Mouse (Mus musculus) forebrain, embryonic 16.5 days (tissue): ENCODE measurements around the gene Tmem128. TPM values are rescaled to one million over a fixed set of nuclear protein-coding genes. Genes with fewer than 3 reads are reported as not detected.

ENCODE experiments used
- ATAC-seq: fragments of 200-750 bp; cut with Nextera tagmentation; 2 replicates; pipeline ENCODE4 v1.8.0; 2017; ENCODE audit warnings: mild to moderate bottlenecking, moderate library complexity
- H3K27ac ChIP-seq: fragments of 300-500 bp; sonication (generic); 2 replicates; pipeline ENCODE4 v1.5.1; 2014; ENCODE audit warnings: low read length, control low read depth
- H3K27me3 ChIP-seq: fragments of 300-500 bp; sonication (generic); replicated peaks from 2 replicates; pipeline ENCODE4 v1.6.1; 2014; ENCODE audit warnings: low read length; ENCODE audit not compliant: control insufficient read depth, insufficient read depth
- H3K36me3 ChIP-seq: fragments of 300-500 bp; sonication (generic); 2 replicates; pipeline ENCODE4 v1.6.1; 2014; ENCODE audit not compliant: control insufficient read depth, insufficient read depth
- H3K4me1 ChIP-seq: fragments of 300-500 bp; sonication (generic); replicated peaks from 2 replicates; pipeline ENCODE4 v1.6.1; 2014; ENCODE audit warnings: low read length; ENCODE audit not compliant: control insufficient read depth, insufficient read depth
- H3K4me2 ChIP-seq: fragments of 300-500 bp; sonication (generic); 2 replicates; pipeline ENCODE4 v1.6.1; 2014; ENCODE audit warnings: mild to moderate bottlenecking, low read length, control low read depth
- H3K4me3 ChIP-seq: fragments of 300-500 bp; sonication (generic); replicated peaks from 2 replicates; pipeline ENCODE4 v1.5.1; 2014; ENCODE audit warnings: mild to moderate bottlenecking, low read length, control low read depth
- H3K9ac ChIP-seq: fragments of 300-500 bp; sonication (generic); replicated peaks from 2 replicates; pipeline ENCODE4 v1.6.1; 2014; ENCODE audit warnings: low read depth, low read length, control low read depth
- H3K9me3 ChIP-seq: fragments of 300-500 bp; sonication (generic); 2 replicates; pipeline ENCODE4 v1.6.1; 2016; ENCODE audit warnings: low read length; ENCODE audit not compliant: control insufficient read depth
- WGBS: fragments of 180-500 bp; shearing (Covaris S2); extraction: QIAGEN DNeasy Blood & Tissue Kit; methylation state at CpG from one replicate; pipeline ENCODE4 v1.1.7; 2014; 5-methylcytosine and 5-hydroxymethylcytosine counted together
- polyA plus RNA-seq: library from polyadenylated mRNA; unstranded; fragments of >200 nt; fragmentation: Nextera tagmentation; extraction: Ambion mirVana; gene quantifications from 2 replicates; pipeline ENCODE4 v1.2.1, GENCODE M21; 2015

Tmem128 gene
- polyA plus RNA-seq = 88.5 and 94.4 TPM in 2 replicates

DNA sequence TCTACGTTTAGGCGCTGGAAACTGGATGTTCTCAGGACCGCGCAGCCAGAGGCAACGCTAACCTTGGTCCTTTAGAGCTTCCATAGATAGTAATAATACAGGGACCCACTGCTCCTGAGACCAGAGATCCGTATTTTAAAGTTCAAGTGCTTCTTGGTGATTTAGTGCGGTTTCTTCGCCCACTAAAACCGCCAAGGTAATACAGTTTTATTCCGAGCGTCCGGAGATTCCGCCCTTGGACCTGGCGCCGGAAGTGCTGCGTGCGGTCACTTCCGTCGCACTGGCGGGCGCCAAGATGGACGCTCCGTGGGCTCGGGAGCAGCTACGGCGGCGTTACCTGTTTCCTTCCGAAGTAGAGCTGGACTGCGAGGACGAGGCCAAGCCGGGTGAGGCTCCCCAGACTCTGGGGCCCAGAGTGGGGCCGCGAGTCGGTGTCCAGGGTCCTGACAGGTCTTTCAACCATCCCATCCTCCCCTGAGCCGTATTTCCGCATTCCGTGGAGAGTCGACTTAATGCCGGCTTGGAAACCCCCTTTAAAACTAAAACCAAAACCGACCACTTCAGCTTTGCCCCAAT is at the start of gene Tmem128:
Tmem128 (plus strand) TSS at position 79 of the 576 bp plus-strand sequence.
- Histone ChIP-seq H3K4me2 (peak within 1 kb of the TSS; percentile 96), H3K9ac (peak within 1 kb of the TSS; percentile 89), H3K27ac (peak within 1 kb of the TSS; percentile 74), H3K36me3 (peaks cover 22% of the 10 kb centered on the region), H3K9me3 (no peaks in the 10 kb centered on the region), H3K4me3 (peak within 1 kb of the TSS; percentile 96), H3K4me1 (peaks cover 5% of the 10 kb centered on the region), H3K27me3 (no peaks in the 10 kb centered on the region)
- under 1% methylated on average over 40 of the region's 40 CpGs for WGBS
- peak; percentile 81 for ATAC-seq

DNA sequence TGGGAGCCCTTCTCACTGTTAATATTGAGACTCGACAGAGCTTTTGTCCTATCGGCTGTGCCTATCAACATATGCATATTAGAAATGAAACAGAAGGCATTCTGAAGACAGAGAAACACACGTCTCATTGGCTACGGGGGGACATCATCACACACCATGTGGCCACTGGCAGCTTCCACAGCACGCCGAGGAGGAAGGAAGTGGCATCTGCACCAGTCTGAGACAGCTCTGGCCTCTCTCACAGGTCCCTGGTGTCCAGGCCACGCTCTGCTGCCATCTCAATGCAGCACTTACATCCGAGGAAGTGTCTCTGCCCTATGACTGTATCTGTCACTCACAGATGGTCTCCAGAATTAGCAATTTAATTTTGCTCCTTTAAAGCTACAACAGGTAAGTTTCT is 48.3 kb upstream of the Tmem128 start:
- H3K27ac ChIP-seq = no peak overlapping the region
- no peaks in the 10 kb centered on the region for H3K27me3 ChIP-seq
- no peak overlapping the region for H3K4me3 ChIP-seq
- peaks cover 5% of the 10 kb centered on the region for H3K4me1 ChIP-seq
- no peak for ATAC-seq
- H3K4me2 ChIP-seq = no peak overlapping the region
- peaks cover 18% of the 10 kb centered on the region for H3K36me3 ChIP-seq
- 89% methylated on average over 8 of the region's 8 CpGs for WGBS
- H3K9me3 ChIP-seq = no peaks in the 10 kb centered on the region
- H3K9ac ChIP-seq = no peak overlapping the region

DNA sequence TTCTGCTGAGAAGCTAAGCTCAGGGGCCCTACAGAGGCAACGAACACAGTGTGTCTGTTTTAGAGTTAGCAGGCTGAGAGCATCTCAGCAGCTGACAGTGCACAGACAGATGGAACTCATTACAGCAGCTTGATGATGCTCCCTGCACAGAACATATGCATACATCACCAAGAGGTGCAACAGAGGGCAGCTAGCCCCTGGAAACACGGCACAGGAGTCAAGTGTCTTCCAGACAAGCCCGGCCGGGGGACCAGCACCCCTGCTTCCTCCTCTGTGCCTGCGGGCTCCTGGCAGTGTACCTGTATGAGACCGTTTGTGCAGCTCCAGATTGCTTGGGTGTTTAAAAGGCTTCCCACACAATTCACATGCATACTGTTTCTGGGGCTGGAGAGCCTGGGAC is 47.0 kb upstream of the Tmem128 start:
- WGBS = 92% methylated on average over 6 of the region's 6 CpGs
- H3K4me2 ChIP-seq = no peak overlapping the region
- H3K36me3 ChIP-seq = peaks cover 18% of the 10 kb centered on the region
- H3K9me3 ChIP-seq = no peaks in the 10 kb centered on the region
- no peaks in the 10 kb centered on the region for H3K27me3 ChIP-seq
- no peak overlapping the region for H3K27ac ChIP-seq
- no peak overlapping the region for H3K4me3 ChIP-seq
- H3K4me1 ChIP-seq = no peaks in the 10 kb centered on the region
- ATAC-seq = no peak
- H3K9ac ChIP-seq = no peak overlapping the region

DNA sequence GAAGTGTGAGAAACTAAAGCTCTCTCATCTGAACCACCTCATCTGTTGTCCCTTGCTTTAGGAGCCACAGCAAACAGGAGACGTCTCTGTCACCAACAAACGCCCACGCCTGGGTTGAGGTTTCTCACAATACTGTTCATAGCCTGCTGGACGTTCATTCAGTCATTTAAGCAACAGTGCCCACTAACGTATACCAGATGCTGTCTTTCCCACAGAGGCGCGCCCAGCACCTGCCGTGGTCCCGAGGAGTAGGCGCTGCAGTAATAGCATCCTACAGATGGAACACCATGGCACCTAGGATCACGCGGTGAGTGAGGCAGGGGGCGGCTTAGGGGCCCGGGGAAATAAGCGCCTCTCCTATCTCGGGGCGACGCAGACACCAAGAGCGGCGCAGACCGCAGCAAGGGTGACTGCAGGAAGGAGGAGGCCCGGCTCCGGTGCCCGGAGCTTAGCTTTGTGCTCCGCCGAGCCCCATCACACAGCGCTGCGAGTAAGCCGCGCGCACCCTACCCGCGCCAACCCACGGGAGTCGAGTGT is 40.1 kb upstream of the Tmem128 start:
- no peaks in the 10 kb centered on the region for H3K9me3 ChIP-seq
- peaks cover 26% of the 10 kb centered on the region for H3K4me1 ChIP-seq
- H3K4me2 ChIP-seq = peak overlapping the region; percentile 93
- H3K4me3 ChIP-seq = peak overlapping the region; percentile 86
- H3K27me3 ChIP-seq = no peaks in the 10 kb centered on the region
- peak overlapping the region; percentile 86 for H3K27ac ChIP-seq
- ATAC-seq = peak; percentile 84
- H3K9ac ChIP-seq = peak overlapping the region; percentile 92
- WGBS = under 1% methylated on average over 35 of the region's 35 CpGs
- no peaks in the 10 kb centered on the region for H3K36me3 ChIP-seq

DNA sequence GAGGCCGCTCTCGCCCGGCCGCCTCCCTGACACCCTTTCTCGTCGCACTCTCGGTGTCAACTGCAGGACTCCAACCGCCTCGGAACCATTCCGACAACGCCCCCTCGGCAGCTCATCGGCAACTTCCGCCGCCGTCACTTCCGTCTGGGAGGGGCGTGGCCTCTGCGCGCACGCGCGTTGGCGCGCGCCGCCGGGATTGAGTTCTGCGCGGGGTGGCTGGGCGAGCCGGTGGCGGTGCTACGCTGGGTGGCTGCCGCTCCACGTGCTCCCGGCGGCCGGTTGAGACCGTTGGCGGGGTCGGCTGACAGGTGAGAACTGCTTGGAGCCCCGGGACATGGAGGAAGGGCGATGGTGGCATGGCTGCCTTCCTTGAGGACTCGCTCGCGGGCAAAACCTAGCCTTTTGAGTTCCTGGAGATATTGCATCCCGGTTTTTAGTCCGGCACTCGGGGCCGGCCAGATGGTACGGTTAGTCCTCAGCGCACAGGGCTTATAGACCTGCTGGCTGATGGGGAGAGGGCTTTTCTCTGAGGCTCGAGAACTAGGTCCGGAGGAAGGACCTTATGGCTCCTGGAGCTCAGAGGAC is 39.6 kb upstream of the Tmem128 start, which contains the start of the genes Zbtb49 and Lyar:
Zbtb49 (minus strand) TSS at position 130 of the 585 bp plus-strand sequence.
Lyar (plus strand) TSS at position 143 of the 585 bp plus-strand sequence.
- H3K4me3 ChIP-seq = peak within 1 kb of the TSS; percentile 86
- under 1% methylated on average over 53 of the region's 55 CpGs for WGBS
- peak; percentile 93 for ATAC-seq

DNA sequence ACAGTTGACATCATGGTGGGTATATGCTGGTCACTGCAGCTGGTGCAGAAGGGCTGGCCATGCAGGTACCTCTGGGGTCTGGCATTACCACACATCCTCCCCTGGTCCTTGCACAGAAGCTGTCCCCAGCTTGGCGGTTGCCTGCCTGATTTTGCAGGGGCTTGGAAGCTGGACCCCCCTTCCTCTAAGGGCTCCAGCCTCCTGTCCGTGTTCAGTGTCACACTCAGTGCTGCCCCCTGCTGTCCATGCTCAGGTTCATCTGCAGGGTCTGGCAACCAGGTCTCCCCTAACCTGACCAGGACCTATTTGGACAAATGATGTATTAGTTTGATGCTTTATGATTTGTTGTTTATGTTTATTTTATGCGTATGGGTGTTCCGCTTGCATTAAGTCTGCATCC is 24.6 kb upstream of the Tmem128 start:
- Histone ChIP-seq H3K4me1 (no peaks in the 10 kb centered on the region), H3K27ac (no peak overlapping the region), H3K4me2 (no peak overlapping the region), H3K4me3 (no peak overlapping the region), H3K36me3 (peaks cover 8% of the 10 kb centered on the region; the same call in 1 of the 2 replicates), H3K9me3 (no peaks in the 10 kb centered on the region), H3K27me3 (no peaks in the 10 kb centered on the region), H3K9ac (no peak overlapping the region)
- 69% methylated on average over 4 of the region's 4 CpGs for WGBS
- no peak for ATAC-seq

More for the DNA sequence above, 39.6 kb upstream of the Tmem128 start, which contains the start of the genes Zbtb49 and Lyar:
- peak within 1 kb of the TSS; percentile 94 for H3K4me2 ChIP-seq
- no peaks in the 10 kb centered on the region for H3K36me3 ChIP-seq
- H3K9me3 ChIP-seq = no peaks in the 10 kb centered on the region
- peaks cover 26% of the 10 kb centered on the region for H3K4me1 ChIP-seq
- no peaks in the 10 kb centered on the region for H3K27me3 ChIP-seq
- H3K27ac ChIP-seq = peak within 1 kb of the TSS; percentile 86
- peak within 1 kb of the TSS; percentile 92 for H3K9ac ChIP-seq

DNA sequence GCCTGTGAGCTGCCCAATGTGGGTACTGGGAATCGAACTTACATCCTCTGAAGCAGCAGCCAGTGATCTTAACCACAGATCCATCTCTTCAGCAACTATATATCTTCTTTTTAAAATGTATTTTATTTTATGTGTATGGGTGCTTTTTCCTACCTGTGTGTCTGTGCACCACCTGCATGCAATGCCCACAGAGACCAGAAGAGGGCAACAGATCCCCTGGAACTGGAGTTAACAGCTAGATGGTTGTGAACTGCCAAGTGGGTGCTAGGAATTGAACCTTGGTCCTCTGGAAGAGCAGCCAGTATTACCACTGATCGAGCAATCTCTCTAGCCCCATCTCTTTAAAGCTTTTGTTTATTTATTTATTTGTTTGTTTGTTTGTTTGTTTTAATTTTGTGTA is 23.4 kb upstream of the Tmem128 start:
- no peaks in the 10 kb centered on the region for H3K9me3 ChIP-seq
- H3K9ac ChIP-seq = no peak overlapping the region
- no peaks in the 10 kb centered on the region for H3K4me1 ChIP-seq
- H3K36me3 ChIP-seq = peaks cover 5% of the 10 kb centered on the region; the same call in 1 of the 2 replicates
- H3K27me3 ChIP-seq = no peaks in the 10 kb centered on the region
- no peak for ATAC-seq
- H3K27ac ChIP-seq = no peak overlapping the region
- H3K4me2 ChIP-seq = no peak overlapping the region
- H3K4me3 ChIP-seq = no peak overlapping the region
- WGBS = 95% methylated on average over 2 of the region's 2 CpGs

DNA sequence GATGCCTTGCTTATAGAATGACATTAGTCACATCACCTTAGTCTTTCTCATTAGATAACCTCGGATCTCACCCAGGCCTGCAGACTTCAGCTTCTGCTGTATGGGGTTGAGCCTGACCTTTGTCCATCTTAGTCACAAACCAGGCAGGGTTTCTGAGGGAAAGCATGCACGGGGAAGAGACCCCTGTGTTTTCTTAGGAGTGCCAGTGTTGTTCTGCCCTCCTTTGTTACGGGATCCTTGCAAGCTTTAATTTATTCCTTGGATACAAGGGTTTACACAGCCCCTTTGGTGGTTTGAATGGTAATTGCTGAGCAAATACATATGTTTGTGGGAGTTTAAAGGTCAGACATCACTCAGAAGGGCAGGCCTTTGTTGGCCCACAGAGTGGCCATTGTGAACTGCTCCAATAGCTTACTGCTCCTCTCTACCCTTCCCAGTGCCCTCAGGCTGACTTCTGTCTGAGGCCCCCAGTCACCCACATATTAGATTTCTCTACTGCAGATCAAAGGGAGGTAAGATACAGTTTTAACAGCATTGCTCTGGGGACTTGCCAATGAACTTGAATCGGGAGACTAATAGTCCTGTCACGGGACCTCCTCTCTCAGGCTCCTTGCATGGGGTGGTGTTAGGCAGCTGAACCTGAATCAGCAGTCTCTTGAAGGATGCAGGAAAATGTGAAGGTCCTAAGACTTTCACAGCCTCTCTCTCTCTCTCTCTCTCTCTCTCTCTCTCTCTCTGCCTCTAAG is 19.1 kb upstream of the Tmem128 start:
- Histone ChIP-seq H3K4me2 (no peak overlapping the region), H3K36me3 (no peaks in the 10 kb centered on the region), H3K4me1 (no peaks in the 10 kb centered on the region), H3K27ac (no peak overlapping the region), H3K9me3 (no peaks in the 10 kb centered on the region), H3K27me3 (no peaks in the 10 kb centered on the region), H3K4me3 (no peak overlapping the region), H3K9ac (no peak overlapping the region)
- 22% methylated on average over 5 of the region's 5 CpGs for WGBS
- ATAC-seq = no peak

DNA sequence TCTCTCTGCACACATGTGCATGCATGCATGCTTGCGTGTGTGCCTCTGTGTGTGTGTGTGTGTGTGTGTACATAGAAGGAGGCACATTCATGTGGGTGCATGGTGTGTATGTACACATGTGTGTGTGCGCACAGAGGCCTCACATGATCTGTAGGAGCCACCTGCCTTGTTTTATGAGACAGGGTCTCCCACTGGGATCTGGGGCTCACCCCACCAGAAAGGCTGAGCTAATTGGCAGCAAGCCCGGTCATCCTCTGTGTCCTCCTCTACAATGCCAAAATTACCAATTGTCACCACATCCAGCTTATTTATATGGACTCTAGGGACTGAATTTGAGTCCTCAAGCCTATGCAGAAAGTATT is 18.5 kb upstream of the Tmem128 start:
- no peaks in the 10 kb centered on the region for H3K9me3 ChIP-seq
- no peaks in the 10 kb centered on the region for H3K4me1 ChIP-seq
- no peak for ATAC-seq
- H3K4me2 ChIP-seq = no peak overlapping the region
- no peaks in the 10 kb centered on the region for H3K36me3 ChIP-seq
- 79% methylated on average over 3 of the region's 3 CpGs for WGBS
- no peak overlapping the region for H3K9ac ChIP-seq
- no peak overlapping the region for H3K4me3 ChIP-seq
- H3K27me3 ChIP-seq = no peaks in the 10 kb centered on the region
- H3K27ac ChIP-seq = no peak overlapping the region
